Mouse (Mus musculus): ENCODE data around the gene Lair1. TPM values are rescaled to one million over a fixed set of nuclear protein-coding genes. Genes with fewer than 3 reads are reported as not detected.

Gene Lair1
- polyA plus RNA-seq (2015; fragmentation: Nextera tagmentation; extraction: Ambion mirVana): 0.83 and 1.1 TPM in 2 replicates

GRCm38 (mm10) chr7:4063013-4063412 is at the start of gene Lair1:
Gene Lair1 (minus strand): TSS chr7:4063204.
- Histone ChIP-seq H3K36me3 (no peaks in the 10 kb centered on the region), H3K4me3 (no peak within 1 kb of the TSS), H3K4me1 (no peaks in the 10 kb centered on the region), H3K4me2 (no peak within 1 kb of the TSS), H3K27me3 (replicated peaks) (no peaks in the 10 kb centered on the region), H3K9me3 (no peaks in the 10 kb centered on the region), H3K27ac (replicated peaks) (no peak within 1 kb of the TSS), H3K9ac (no peak within 1 kb of the TSS)
- WGBS: 61% methylated on average over 2 of the region's 2 CpGs
- ATAC-seq (ENCODE audit: extremely low read depth, insufficient number of reproducible peaks, low FRiP score, low TSS enrichment): no peak

- 44% methylated on average over 3 of the region's 3 CpGs for WGBS
- Histone ChIP-seq H3K9ac (no peak overlapping the region), H3K4me1 (peaks cover 25% of the 10 kb centered on the region), H3K27ac (replicated peaks) (no peak overlapping the region), H3K4me2 (no peak overlapping the region), H3K9me3 (no peaks in the 10 kb centered on the region), H3K36me3 (no peaks in the 10 kb centered on the region), H3K4me3 (no peak overlapping the region), H3K27me3 (replicated peaks) (peaks cover 4% of the 10 kb centered on the region; the same call in 1 of the 2 replicates)
- no peak for ATAC-seq (ENCODE audit: extremely low read depth, insufficient number of reproducible peaks, low FRiP score, low TSS enrichment)
Observed at GRCm38 (mm10) chr7:4111766-4112165, 48.8 kb upstream of the Lair1 start.

GRCm38 (mm10) chr7:4103411-4103810 is 40.4 kb upstream of the Lair1 start:
- ATAC-seq (ENCODE audit: extremely low read depth, insufficient number of reproducible peaks, low FRiP score, low TSS enrichment): no peak
- Histone ChIP-seq H3K27ac (replicated peaks) (no peak overlapping the region), H3K27me3 (replicated peaks) (peaks cover 11% of the 10 kb centered on the region), H3K36me3 (no peaks in the 10 kb centered on the region), H3K9me3 (no peaks in the 10 kb centered on the region), H3K4me1 (no peaks in the 10 kb centered on the region), H3K4me2 (no peak overlapping the region), H3K4me3 (no peak overlapping the region), H3K9ac (no peak overlapping the region)
- WGBS: 11% methylated on average over 4 of the region's 4 CpGs

GRCm38 (mm10) chr7:4101144-4101543 is 38.1 kb upstream of the Lair1 start:
- Histone ChIP-seq H3K27me3 (replicated peaks) (peaks cover 10% of the 10 kb centered on the region), H3K4me2 (no peak overlapping the region), H3K4me1 (no peaks in the 10 kb centered on the region), H3K27ac (replicated peaks) (no peak overlapping the region), H3K4me3 (no peak overlapping the region), H3K36me3 (no peaks in the 10 kb centered on the region), H3K9me3 (no peaks in the 10 kb centered on the region), H3K9ac (no peak overlapping the region)
- no peak for ATAC-seq (ENCODE audit: extremely low read depth, insufficient number of reproducible peaks, low FRiP score, low TSS enrichment)
- WGBS: 77% methylated on average over 5 of the region's 5 CpGs

- H3K27me3 ChIP-seq (replicated peaks): 0 out of 2 replicates have a peak, but pooled peaks cover 7% of the 10 kb centered on the region
- no peaks in the 10 kb centered on the region for H3K9me3 ChIP-seq
- 71% methylated on average over 2 of the region's 2 CpGs for WGBS
- no peaks in the 10 kb centered on the region for H3K4me1 ChIP-seq
- H3K36me3 ChIP-seq: no peaks in the 10 kb centered on the region
- no peak overlapping the region for H3K27ac ChIP-seq (replicated peaks)
- H3K4me3 ChIP-seq: no peak overlapping the region
- no peak for ATAC-seq (ENCODE audit: extremely low read depth, insufficient number of reproducible peaks, low FRiP score, low TSS enrichment)
- H3K4me2 ChIP-seq: no peak overlapping the region
- H3K9ac ChIP-seq: no peak overlapping the region
Observed at GRCm38 (mm10) chr7:4098832-4099231, 35.8 kb upstream of the Lair1 start.

- H3K36me3 ChIP-seq: no peaks in the 10 kb centered on the region
- H3K9ac ChIP-seq: no peak overlapping the region
Observed at GRCm38 (mm10) chr7:4098301-4098700, 35.3 kb upstream of the Lair1 start.

GRCm38 (mm10) chr7:4091170-4091569 is 28.2 kb upstream of the Lair1 start:
- Histone ChIP-seq H3K4me3 (no peak overlapping the region), H3K4me1 (peaks cover 8% of the 10 kb centered on the region; the same call in 1 of the 2 replicates), H3K27ac (replicated peaks) (no peak overlapping the region), H3K4me2 (no peak overlapping the region), H3K9ac (no peak overlapping the region), H3K9me3 (no peaks in the 10 kb centered on the region), H3K36me3 (no peaks in the 10 kb centered on the region), H3K27me3 (replicated peaks) (no peaks in the 10 kb centered on the region)
- 18% methylated on average over 8 of the region's 8 CpGs for WGBS
- no peak for ATAC-seq (ENCODE audit: extremely low read depth, insufficient number of reproducible peaks, low FRiP score, low TSS enrichment)

More at GRCm38 (mm10) chr7:4098301-4098700, 35.3 kb upstream of the Lair1 start:
- no peak overlapping the region for H3K4me2 ChIP-seq
- H3K4me3 ChIP-seq: no peak overlapping the region
- no peak for ATAC-seq (ENCODE audit: extremely low read depth, insufficient number of reproducible peaks, low FRiP score, low TSS enrichment)
- no peak overlapping the region for H3K27ac ChIP-seq (replicated peaks)
- WGBS: 59% methylated on average over 2 of the region's 2 CpGs
- H3K4me1 ChIP-seq: no peaks in the 10 kb centered on the region
- no peaks in the 10 kb centered on the region for H3K9me3 ChIP-seq
- 0 out of 2 replicates have a peak, but pooled peaks cover 7% of the 10 kb centered on the region for H3K27me3 ChIP-seq (replicated peaks)

GRCm38 (mm10) chr7:4088679-4089078 is 25.7 kb upstream of the Lair1 start:
- 52% methylated on average over 2 of the region's 2 CpGs for WGBS
- Histone ChIP-seq H3K4me2 (no peak overlapping the region), H3K27me3 (replicated peaks) (no peaks in the 10 kb centered on the region), H3K4me1 (peaks cover 8% of the 10 kb centered on the region; the same call in 1 of the 2 replicates), H3K9me3 (no peaks in the 10 kb centered on the region), H3K4me3 (no peak overlapping the region), H3K36me3 (no peaks in the 10 kb centered on the region), H3K9ac (no peak overlapping the region), H3K27ac (replicated peaks) (no peak overlapping the region)
- ATAC-seq (ENCODE audit: extremely low read depth, insufficient number of reproducible peaks, low FRiP score, low TSS enrichment): no peak

GRCm38 (mm10) chr7:4087896-4088480 is 25.0 kb upstream of the Lair1 start:
- WGBS: 77% methylated on average over 6 of the region's 6 CpGs
- H3K27me3 ChIP-seq (replicated peaks): no peaks in the 10 kb centered on the region
- no peaks in the 10 kb centered on the region for H3K9me3 ChIP-seq
- peaks cover 8% of the 10 kb centered on the region; the same call in 1 of the 2 replicates for H3K4me1 ChIP-seq
- no peaks in the 10 kb centered on the region for H3K36me3 ChIP-seq
- H3K27ac ChIP-seq (replicated peaks): no peak overlapping the region
- no peak overlapping the region for H3K4me2 ChIP-seq
- H3K9ac ChIP-seq: no peak overlapping the region
- H3K4me3 ChIP-seq: no peak overlapping the region
- ATAC-seq (ENCODE audit: extremely low read depth, insufficient number of reproducible peaks, low FRiP score, low TSS enrichment): no peak

GRCm38 (mm10) chr7:4087238-4087895 is 24.4 kb upstream of the Lair1 start:
- no peaks in the 10 kb centered on the region for H3K9me3 ChIP-seq
- H3K27ac ChIP-seq (replicated peaks): no peak overlapping the region
- H3K27me3 ChIP-seq (replicated peaks): no peaks in the 10 kb centered on the region
- peaks cover 8% of the 10 kb centered on the region; the same call in 1 of the 2 replicates for H3K4me1 ChIP-seq
- H3K36me3 ChIP-seq: no peaks in the 10 kb centered on the region
- ATAC-seq (ENCODE audit: extremely low read depth, insufficient number of reproducible peaks, low FRiP score, low TSS enrichment): no peak
- H3K4me2 ChIP-seq: no peak overlapping the region
- H3K4me3 ChIP-seq: no peak overlapping the region
- no peak overlapping the region for H3K9ac ChIP-seq
- WGBS: 61% methylated on average over 4 of the region's 4 CpGs

GRCm38 (mm10) chr7:4085562-4085961 is 22.6 kb upstream of the Lair1 start:
- Histone ChIP-seq H3K4me2 (no peak overlapping the region), H3K36me3 (no peaks in the 10 kb centered on the region), H3K4me3 (no peak overlapping the region), H3K4me1 (no peaks in the 10 kb centered on the region), H3K9ac (no peak overlapping the region), H3K27me3 (replicated peaks) (no peaks in the 10 kb centered on the region), H3K27ac (replicated peaks) (no peak overlapping the region), H3K9me3 (no peaks in the 10 kb centered on the region)
- no peak for ATAC-seq (ENCODE audit: extremely low read depth, insufficient number of reproducible peaks, low FRiP score, low TSS enrichment)

- no peak for ATAC-seq (ENCODE audit: extremely low read depth, insufficient number of reproducible peaks, low FRiP score, low TSS enrichment)
- Histone ChIP-seq H3K4me1 (no peaks in the 10 kb centered on the region), H3K27ac (replicated peaks) (no peak overlapping the region), H3K4me3 (no peak overlapping the region), H3K27me3 (replicated peaks) (no peaks in the 10 kb centered on the region), H3K9me3 (no peaks in the 10 kb centered on the region), H3K4me2 (no peak overlapping the region), H3K9ac (no peak overlapping the region), H3K36me3 (no peaks in the 10 kb centered on the region)
- 59% methylated on average over 6 of the region's 6 CpGs for WGBS
Observed at GRCm38 (mm10) chr7:4084161-4084560, 21.2 kb upstream of the Lair1 start.

All from heart, embryonic 13.5 days (tissue).